Mouse (Mus musculus) liver, embryonic 14.5 days (tissue): ENCODE measurements around the gene Ass1. TPM values are rescaled to one million over a fixed set of nuclear protein-coding genes. Genes with fewer than 3 reads are reported as not detected.
"Not testable (repeated sequence)": the region's sequence is repeated elsewhere in the genome, so short reads cannot be mapped to it uniquely, and the experiment has no call there.

Source experiments
- ATAC-seq: fragments of 200-750 bp; cut with Nextera tagmentation; 2 replicates; pipeline ENCODE4 v1.8.0; 2017; ENCODE audit warnings: moderate number of reproducible peaks, mild to moderate bottlenecking, moderate library complexity; ENCODE audit not compliant: insufficient read depth
- DNase-seq, 3 experiments: peaks; one replicate each; pipeline ENCODE4 v3.0.0-alpha.2; 2012 to 2013; ENCODE audit warnings: low read depth in 3 of 3, low spot score in 3 of 3
- H3K27ac ChIP-seq: fragments of 300-500 bp; sonication (generic); 2 replicates; pipeline ENCODE4 v1.5.1; 2014; ENCODE audit warnings: moderate library complexity, mild to moderate bottlenecking, control low read depth, inconsistent platforms
- H3K27me3 ChIP-seq: fragments of 300-500 bp; sonication (generic); 2 replicates; pipeline ENCODE4 v1.6.1; 2014; ENCODE audit warnings: mild to moderate bottlenecking, low read length, moderate library complexity; ENCODE audit not compliant: control insufficient read depth, insufficient read depth
- H3K36me3 ChIP-seq: fragments of 300-500 bp; sonication (generic); replicated peaks from 2 replicates; pipeline ENCODE4 v1.6.1; 2014; ENCODE audit warnings: low read depth; ENCODE audit not compliant: control insufficient read depth, insufficient read depth
- H3K4me1 ChIP-seq, 2 experiments: fragments of 200-500 bp in 1 of 2; fragments of 300-500 bp in 1 of 2; sonication (generic) in 1 of 2; replicated peaks; 2 replicates each; pipeline ENCODE4 v1.6.1; 2012 to 2014; ENCODE audit warnings: antibody characterized with exemption in 1 of 2, inconsistent platforms in 1 of 2, low read length in 1 of 2; ENCODE audit not compliant: control insufficient read depth in 2 of 2, insufficient read depth in 2 of 2
- H3K4me2 ChIP-seq: fragments of 300-500 bp; sonication (generic); 2 replicates; pipeline ENCODE4 v1.6.1; 2014; ENCODE audit warnings: low read depth, mild to moderate bottlenecking, control low read depth, moderate library complexity
- H3K4me3 ChIP-seq, 2 experiments: fragments of 200-500 bp in 1 of 2; fragments of 300-500 bp in 1 of 2; sonication (generic) in 1 of 2; 2 replicates each; pipeline ENCODE4 v1.5.1; 2012 to 2014; ENCODE audit warnings: low read depth in 2 of 2, low read length in 2 of 2, mild to moderate bottlenecking in 2 of 2, control low read depth in 1 of 2, inconsistent platforms in 1 of 2, moderate library complexity in 1 of 2; ENCODE audit not compliant: insufficient read depth in 1 of 2
- H3K9ac ChIP-seq: fragments of 300-500 bp; sonication (generic); replicated peaks from 2 replicates; pipeline ENCODE4 v1.6.1; 2014; ENCODE audit warnings: mild to moderate bottlenecking, control low read depth, moderate library complexity
- H3K9me3 ChIP-seq: fragments of 300-500 bp; sonication (generic); 2 replicates; pipeline ENCODE4 v1.6.1; 2016; ENCODE audit warnings: low read length, mixed read lengths; ENCODE audit not compliant: control insufficient read depth
- CTCF ChIP-seq: IDR thresholded peaks from 2 replicates; pipeline ENCODE4 v1.5.1; 2016; ENCODE audit warnings: antibody characterized with exemption, low read depth, control low read depth
- EP300 ChIP-seq: IDR thresholded peaks from 2 replicates; pipeline ENCODE4 v1.6.1; 2016; ENCODE audit warnings: antibody characterized with exemption, low read depth
- WGBS: fragments of 180-500 bp; shearing (Covaris S2); extraction: QIAGEN DNeasy Blood & Tissue Kit; methylation state at CpG from one replicate; pipeline ENCODE4 v1.1.7; 2014; ENCODE audit not compliant: insufficient replicate concordance; 5-methylcytosine and 5-hydroxymethylcytosine counted together
- polyA plus RNA-seq, 2 experiments: library from polyadenylated mRNA; depleted of rRNA in 1 of 2; stranded (reverse) in 1 of 2; unstranded in 1 of 2; fragments of >200 nt; fragmentation: Nextera tagmentation in 1 of 2; extraction: Ambion mirVana in 1 of 2; gene quantifications; 2 replicates each; pipeline versions ENCODE4 v1.2.1 to v1.2.3; 2012 to 2014

Gene Ass1
- polyA plus RNA-seq, 2 experiments = 64.7 to 86.7 TPM

DNA sequence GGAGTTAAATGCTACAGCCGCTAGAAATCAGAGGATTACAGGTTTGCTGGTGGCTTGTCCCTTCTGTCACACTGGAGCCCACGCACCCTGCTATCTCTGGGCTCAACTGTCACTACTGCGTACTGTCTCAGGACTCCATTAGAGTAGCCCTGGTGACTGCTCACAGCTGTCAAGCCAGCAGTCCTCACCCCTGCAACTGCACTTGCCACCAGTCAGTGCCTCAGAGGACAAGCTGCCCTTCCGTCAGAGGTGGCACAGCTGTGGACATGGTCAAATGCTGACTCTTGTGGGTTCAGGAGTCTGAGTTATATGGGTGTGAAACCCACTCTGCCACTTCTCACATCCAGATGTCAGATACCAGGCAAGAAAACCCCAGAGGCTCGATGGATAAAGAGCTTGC is 68.7 kb downstream of the Ass1 start:
- no peak for DNase-seq
- TF ChIP-seq EP300 = no peak
- no peak for TF ChIP-seq CTCF
- H3K9ac ChIP-seq = no peak overlapping the region
- no peaks in the 10 kb centered on the region for H3K36me3 ChIP-seq
- H3K27me3 ChIP-seq = no peaks in the 10 kb centered on the region
- no peak overlapping the region for H3K4me3 ChIP-seq
- no peak for ATAC-seq
- H3K4me2 ChIP-seq = no peak overlapping the region
- H3K4me1 ChIP-seq = no peaks in the 10 kb centered on the region
- H3K27ac ChIP-seq = no peak overlapping the region
- H3K9me3 ChIP-seq = no peaks in the 10 kb centered on the region
- 42% methylated on average over 5 of the region's 5 CpGs for WGBS

DNA sequence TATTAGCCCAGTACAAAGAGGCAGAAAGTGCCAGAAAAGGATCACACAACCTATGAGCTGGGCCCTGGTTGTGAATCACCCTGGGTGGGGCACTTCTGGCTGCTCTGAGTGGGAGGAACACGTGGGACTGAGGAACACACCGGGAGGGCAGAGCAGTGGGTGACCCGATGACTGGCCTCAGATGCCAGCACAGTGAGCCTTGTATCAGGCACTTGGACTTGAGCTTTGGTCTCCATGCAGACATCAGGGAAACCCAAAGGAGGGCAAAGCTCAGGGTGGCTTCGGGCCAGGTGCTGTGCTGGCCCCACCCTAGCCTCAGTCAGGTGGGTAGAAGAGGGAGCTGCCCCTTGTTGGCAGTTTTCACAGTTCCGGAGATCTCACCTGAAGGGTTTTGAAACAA is 71.6 kb downstream of the Ass1 start:
- Histone ChIP-seq H3K9ac (no peak overlapping the region), H3K4me2 (no peak overlapping the region), H3K27ac (no peak overlapping the region), H3K36me3 (no peaks in the 10 kb centered on the region), H3K9me3 (no peaks in the 10 kb centered on the region), H3K4me3 (no peak overlapping the region), H3K4me1 (no peaks in the 10 kb centered on the region), H3K27me3 (no peaks in the 10 kb centered on the region)
- no peak for TF ChIP-seq CTCF
- no peak for TF ChIP-seq EP300
- DNase-seq (no peak), ATAC-seq (no peak)
- 71% methylated on average over 5 of the region's 5 CpGs for WGBS

DNA sequence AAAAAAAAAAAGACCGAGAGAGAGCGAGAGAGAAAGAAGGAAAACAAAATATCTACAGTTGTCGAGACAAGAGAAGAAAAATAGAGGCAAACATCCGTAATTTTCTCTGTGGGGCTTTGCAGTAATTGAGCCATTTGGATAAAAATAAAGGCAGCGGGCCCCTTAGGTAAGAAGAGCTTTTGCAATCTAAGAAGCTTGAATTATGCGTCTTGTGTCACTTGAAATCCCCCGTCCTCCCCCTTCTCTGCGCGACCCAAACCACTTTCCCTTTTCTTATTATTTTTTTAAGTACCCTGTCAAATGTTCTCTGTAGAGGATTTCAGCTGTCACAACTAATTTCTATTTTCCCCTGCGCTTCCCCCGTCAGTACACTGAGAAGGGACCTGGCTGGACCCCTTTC is 77.7 kb downstream of the Ass1 start:
- no peak overlapping the region for H3K27ac ChIP-seq
- ATAC-seq = no peak
- no peaks in the 10 kb centered on the region for H3K27me3 ChIP-seq
- no peak overlapping the region for H3K9ac ChIP-seq
- WGBS = 67% methylated on average over 11 of the region's 11 CpGs
- TF ChIP-seq EP300 = no peak
- no peak for TF ChIP-seq CTCF
- no peak overlapping the region for H3K4me2 ChIP-seq
- no peaks in the 10 kb centered on the region for H3K9me3 ChIP-seq
- H3K4me3 ChIP-seq = no peak overlapping the region
- DNase-seq = no peak
- no peaks in the 10 kb centered on the region for H3K36me3 ChIP-seq
- H3K4me1 ChIP-seq = no peaks in the 10 kb centered on the region

DNA sequence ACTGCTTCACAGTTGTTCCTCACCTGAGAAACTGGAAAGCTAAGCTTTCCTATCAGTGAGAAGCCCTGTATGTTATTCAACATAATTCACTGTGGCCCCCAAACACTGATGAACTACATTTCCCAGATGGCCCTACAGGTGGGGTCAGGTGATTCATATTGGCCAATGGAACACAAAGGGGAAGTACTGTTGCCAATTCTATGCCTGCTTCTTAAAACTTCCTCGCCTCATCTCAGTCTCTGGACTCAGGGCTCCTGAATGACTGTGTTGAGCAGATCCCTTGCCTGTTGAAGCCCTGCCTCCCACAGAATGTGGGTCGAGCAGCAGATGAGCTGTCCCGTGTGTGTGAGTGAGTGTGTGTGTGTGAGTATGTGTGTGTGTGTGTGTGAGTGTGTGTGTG is 80.5 kb downstream of the Ass1 start:
- Histone ChIP-seq H3K27me3 (no peaks in the 10 kb centered on the region), H3K9ac (no peak overlapping the region), H3K36me3 (no peaks in the 10 kb centered on the region), H3K4me1 (no peaks in the 10 kb centered on the region), H3K27ac (no peak overlapping the region), H3K4me3 (no peak overlapping the region), H3K4me2 (no peak overlapping the region), H3K9me3 (no peaks in the 10 kb centered on the region)
- WGBS = 42% methylated on average over 3 of the region's 3 CpGs
- TF ChIP-seq EP300 (no peak), CTCF (no peak)
- ATAC-seq (no peak), DNase-seq (no peak)

DNA sequence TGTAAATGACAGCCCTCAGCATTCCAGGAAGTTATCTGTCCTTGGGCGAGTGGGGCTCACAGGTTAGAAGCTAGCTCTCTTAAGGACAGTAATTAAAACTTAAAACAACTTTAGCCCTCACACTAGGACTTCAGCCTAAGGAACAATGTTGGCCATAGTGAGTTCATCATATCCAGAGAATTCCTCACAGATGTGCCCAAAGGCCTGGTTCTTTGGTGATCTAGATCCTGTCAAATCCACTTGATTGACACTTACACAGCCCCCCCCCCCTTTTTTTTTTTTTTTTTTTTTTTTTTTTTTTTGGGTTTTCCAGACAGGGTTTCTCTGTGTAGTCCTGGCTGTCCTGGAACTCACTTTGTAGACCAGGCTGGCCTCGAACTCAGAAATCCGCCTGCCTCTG is 81.3 kb downstream of the Ass1 start:
- H3K4me3 ChIP-seq, H3K4me1 ChIP-seq, H3K9ac ChIP-seq, H3K4me2 ChIP-seq, H3K9me3 ChIP-seq, DNase-seq, H3K27me3 ChIP-seq, H3K27ac ChIP-seq, ATAC-seq, H3K36me3 ChIP-seq: not testable (repeated sequence)
- WGBS = 56% methylated on average over 1 of the region's 3 CpGs

DNA sequence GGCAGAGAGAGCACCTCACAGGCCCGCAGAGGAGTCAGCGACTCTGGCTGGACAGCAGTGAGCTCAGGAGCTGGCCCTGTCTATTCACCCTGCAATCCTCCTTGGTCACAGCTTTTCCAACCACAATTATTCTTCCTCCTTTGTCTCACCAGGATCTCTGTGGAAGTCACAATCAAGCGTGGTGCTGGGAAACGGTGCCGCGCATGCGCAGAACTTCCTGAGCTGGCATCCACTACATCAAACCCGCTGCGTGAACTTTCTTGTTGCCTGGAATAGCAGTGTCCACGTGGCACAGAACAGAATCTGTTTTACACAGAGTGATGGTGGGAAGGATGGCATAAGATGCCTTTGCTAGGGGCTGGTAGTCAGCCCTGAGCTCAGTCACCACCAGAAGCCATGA is 82.0 kb downstream of the Ass1 start:
- no peak for TF ChIP-seq EP300
- TF ChIP-seq CTCF = no peak
- no peak overlapping the region for H3K9ac ChIP-seq
- no peaks in the 10 kb centered on the region for H3K9me3 ChIP-seq
- H3K4me1 ChIP-seq = 0 out of 4 replicates have a peak, but pooled peaks cover 0 to 1% of the 10 kb centered on the region in 2 experiments
- DNase-seq (no peak), ATAC-seq (no peak)
- H3K4me2 ChIP-seq = no peak overlapping the region
- WGBS = 78% methylated on average over 10 of the region's 10 CpGs
- no peak overlapping the region for H3K4me3 ChIP-seq
- H3K27ac ChIP-seq = no peak overlapping the region
- no peaks in the 10 kb centered on the region for H3K36me3 ChIP-seq
- no peaks in the 10 kb centered on the region for H3K27me3 ChIP-seq
